Comparison of ENCODE assay signal across 11 mouse cellular contexts in genomic region chr2:152652901-152653620, GRCm38 (mm10). TPM values are rescaled to one million over a fixed set of nuclear protein-coding genes. Genes with fewer than 3 reads are reported as not detected.
A peak's percentile ranks its signal among the peaks of the same experiment; 100 is the strongest.
DNase-seq lines count a peak whose midpoint lies in the region; ATAC-seq and TF ChIP-seq lines count a peak whose summit lies in the region.
"Had no signal": no experiment of that assay in that cellular context is flagged by ENCODE, and none has a peak within 500 bp of the region (broad histone marks: within the 10 kb centered on the region; RNA-seq: fewer than 3 reads in every experiment).

No protein-coding gene starts in this region.

- H3K36me3 ChIP-seq in forebrain, embryonic 13.5 days (ENCODE audit: poor library complexity, severe bottlenecking) = no peaks in the 10 kb centered on the region
- no peaks in the 10 kb centered on the region for H3K36me3 ChIP-seq in forebrain, embryonic 14.5 days (ENCODE audit: control insufficient read depth, insufficient read depth, low read length)
- no peaks in the 10 kb centered on the region for H3K36me3 ChIP-seq in midbrain, postnatal 0 days (ENCODE audit: insufficient read depth, low read length)
- H3K36me3 ChIP-seq: embryonic facial prominence, embryonic 12.5 days had no signal

- WGBS in forebrain, embryonic 13.5 days = 77% methylated on average over 10 of the region's 10 CpGs
- 79% methylated on average over 10 of the region's 10 CpGs for WGBS in forebrain, embryonic 14.5 days
- WGBS in midbrain, postnatal 0 days = 75% methylated on average over 10 of the region's 10 CpGs

- H3K9me3 ChIP-seq in forebrain, embryonic 13.5 days (replicated peaks) = no peaks in the 10 kb centered on the region
- no peaks in the 10 kb centered on the region for H3K9me3 ChIP-seq in forebrain, embryonic 14.5 days (replicated peaks; ENCODE audit: control insufficient read depth, low read length)
- H3K9me3 ChIP-seq in midbrain, postnatal 0 days (ENCODE audit: low read length) = no peaks in the 10 kb centered on the region
- H3K9me3 ChIP-seq: embryonic facial prominence, embryonic 12.5 days had no signal

- H3K4me1 ChIP-seq in forebrain, embryonic 13.5 days = peaks cover 16% of the 10 kb centered on the region; the same call in 1 of the 2 replicates
- no peaks in the 10 kb centered on the region; the same call in 1 of the 2 replicates for H3K4me1 ChIP-seq in forebrain, embryonic 14.5 days (ENCODE audit: control insufficient read depth, insufficient read depth, low read length)
- peaks cover 10% of the 10 kb centered on the region; the same call in 1 of the 2 replicates for H3K4me1 ChIP-seq in midbrain, postnatal 0 days (ENCODE audit: insufficient read depth, low read length)

- TF ChIP-seq CTCF in gastrocnemius, adult 2 months (IDR thresholded peaks at IDR 0.05) = no peak
- no peak for TF ChIP-seq CTCF in midbrain, postnatal 0 days (IDR thresholded peaks at IDR 0.05)

- H3K9ac ChIP-seq in forebrain, embryonic 13.5 days = no peak overlapping the region
- H3K9ac ChIP-seq in forebrain, embryonic 14.5 days (ENCODE audit: low read length) = no peak overlapping the region
- no peak overlapping the region for H3K9ac ChIP-seq in midbrain, postnatal 0 days (replicated peaks; ENCODE audit: low read length, poor library complexity, severe bottlenecking)
- H3K9ac ChIP-seq: embryonic facial prominence, embryonic 12.5 days had no signal

- 0 out of 2 replicates have a peak overlapping the region, but pooled peaks have one; percentile 35 for H3K27ac ChIP-seq in forebrain, embryonic 13.5 days
- H3K27ac ChIP-seq in forebrain, embryonic 14.5 days (ENCODE audit: low read depth, low read length) = no peak overlapping the region
- H3K27ac ChIP-seq in gastrocnemius, adult 2 months = peak overlapping the region; percentile 75
- H3K27ac ChIP-seq in midbrain, postnatal 0 days (ENCODE audit: low read depth, low read length) = peak overlapping the region; percentile 91; the same call in 1 of the 2 replicates
- H3K27ac ChIP-seq: embryonic facial prominence, embryonic 12.5 days had no signal

- intact Hi-C loops in gastrocnemius, adult 2 months (cut with DNase I) = no loop called here

- H3K4me3 ChIP-seq in forebrain, embryonic 13.5 days = no peak overlapping the region
- no peak overlapping the region for H3K4me3 ChIP-seq in forebrain, embryonic 14.5 days (ENCODE audit: low read depth, low read length)
- H3K4me3 ChIP-seq in gastrocnemius, adult 2 months = peak overlapping the region; percentile 30
- H3K4me3 ChIP-seq in midbrain, postnatal 0 days (ENCODE audit: low read depth, low read length) = no peak overlapping the region
- H3K4me3 ChIP-seq: embryonic facial prominence, embryonic 12.5 days; megakaryocyte, embryonic 14.5 days had no signal

- ATAC-seq in forebrain, embryonic 13.5 days = no peak
- ATAC-seq in forebrain, embryonic 14.5 days = no peak
- no peak for ATAC-seq in midbrain, postnatal 0 days (ENCODE audit: low FRiP score)

- no peak overlapping the region for H3K4me2 ChIP-seq in forebrain, embryonic 13.5 days
- no peak overlapping the region for H3K4me2 ChIP-seq in forebrain, embryonic 14.5 days (ENCODE audit: low read length)
- H3K4me2 ChIP-seq in midbrain, postnatal 0 days (ENCODE audit: low read depth, low read length, poor library complexity, severe bottlenecking) = no peak overlapping the region
- H3K4me2 ChIP-seq: embryonic facial prominence, embryonic 12.5 days had no signal

- DNase-seq in forebrain, embryonic 14.5 days (ENCODE audit: low spot score) = no peak
- peak; percentile 73 for DNase-seq in 416B (ENCODE audit: low read depth)
- peak; percentile 80 for DNase-seq in gastrocnemius, adult 2 months
- DNase-seq in kidney, adult 8-10 months = peak; percentile 32 to 39
- no peak for DNase-seq in midbrain, postnatal 0 days (ENCODE audit: low spot score)
- DNase-seq in cerebellum, adult 9-11 months = no peak
- DNase-seq in embryo, embryonic 9.5 days (ENCODE audit: extremely low spot score) = no peak

- H3K27me3 ChIP-seq in forebrain, embryonic 13.5 days = no peaks in the 10 kb centered on the region
- H3K27me3 ChIP-seq in forebrain, embryonic 14.5 days (replicated peaks; ENCODE audit: control insufficient read depth, insufficient read depth, low read length) = no peaks in the 10 kb centered on the region
- H3K27me3 ChIP-seq in midbrain, postnatal 0 days (ENCODE audit: insufficient read depth, low read length) = no peaks in the 10 kb centered on the region
- H3K27me3 ChIP-seq: CH12.LX; embryonic facial prominence, embryonic 12.5 days had no signal

RNA-seq across cellular contexts. Expression of gene H13, which starts 16.2 kb away (rescaled TPM):
- 131 and 142 TPM in 2 replicates for polyA plus RNA-seq in forebrain, embryonic 13.5 days (2015; fragmentation: Nextera tagmentation; extraction: Ambion mirVana)
- 136 and 161 TPM in 2 replicates for polyA plus RNA-seq in forebrain, embryonic 14.5 days (2014; fragmentation: Nextera tagmentation; extraction: Ambion mirVana)
- total RNA-seq in gastrocnemius, adult 2 months (2021) = 10 to 100 TPM; 32.6 to 37.3 TPM
- total RNA-seq in midbrain, postnatal 0 days (2014; rRNA removed) = 166 and 173 TPM in 2 replicates
- polyA plus RNA-seq in midbrain, postnatal 0 days (2015; fragmentation: Nextera tagmentation; extraction: Ambion mirVana) = 175 and 182 TPM in 2 replicates

RNA-seq across cellular contexts. Expression of gene Rem1, which starts 26.3 kb away (rescaled TPM):
- 0.19 and 0.20 TPM in 2 replicates for polyA plus RNA-seq in forebrain, embryonic 13.5 days (2015; fragmentation: Nextera tagmentation; extraction: Ambion mirVana)
- polyA plus RNA-seq in forebrain, embryonic 14.5 days (2014; fragmentation: Nextera tagmentation; extraction: Ambion mirVana) = 0.34 and 0.53 TPM in 2 replicates
- 1 to 10 TPM; 2.4 to 3.0 TPM for total RNA-seq in gastrocnemius, adult 2 months (2021)
- 0.16 and 0.33 TPM in 2 replicates for total RNA-seq in midbrain, postnatal 0 days (2014; rRNA removed)
- polyA plus RNA-seq in midbrain, postnatal 0 days (2015; fragmentation: Nextera tagmentation; extraction: Ambion mirVana) = 0.49 and 0.94 TPM in 2 replicates

RNA-seq across cellular contexts. Expression of gene Defb25, which starts 30.2 kb away (rescaled TPM):
- polyA plus RNA-seq in forebrain, embryonic 13.5 days (2015; fragmentation: Nextera tagmentation; extraction: Ambion mirVana) = not detected in 2 replicates
- polyA plus RNA-seq in forebrain, embryonic 14.5 days (2014; fragmentation: Nextera tagmentation; extraction: Ambion mirVana) = not detected in 2 replicates
- not detected for total RNA-seq in gastrocnemius, adult 2 months (2021)
- not detected in 2 replicates for total RNA-seq in midbrain, postnatal 0 days (2014; rRNA removed)
- 0.79 and 1.2 TPM in 2 replicates for polyA plus RNA-seq in midbrain, postnatal 0 days (2015; fragmentation: Nextera tagmentation; extraction: Ambion mirVana)
- total RNA-seq: CH12.LX had no signal
- polyA plus RNA-seq: embryonic facial prominence, embryonic 12.5 days had no signal

RNA-seq across cellular contexts. Expression of gene Mcts2, which starts 33.8 kb away (rescaled TPM):
- polyA plus RNA-seq in forebrain, embryonic 13.5 days (2015; fragmentation: Nextera tagmentation; extraction: Ambion mirVana) = 40.0 and 42.2 TPM in 2 replicates
- 35.8 and 42.6 TPM in 2 replicates for polyA plus RNA-seq in forebrain, embryonic 14.5 days (2014; fragmentation: Nextera tagmentation; extraction: Ambion mirVana)
- total RNA-seq in gastrocnemius, adult 2 months (2021) = 10 to 100 TPM; 11.1 to 12.8 TPM
- 14.5 and 21.8 TPM in 2 replicates for total RNA-seq in midbrain, postnatal 0 days (2014; rRNA removed)
- polyA plus RNA-seq in midbrain, postnatal 0 days (2015; fragmentation: Nextera tagmentation; extraction: Ambion mirVana) = 28.0 and 28.1 TPM in 2 replicates

RNA-seq across cellular contexts. Expression of gene Defb36, which starts 48.9 kb away (rescaled TPM):
- not detected in 2 replicates for polyA plus RNA-seq in forebrain, embryonic 13.5 days (2015; fragmentation: Nextera tagmentation; extraction: Ambion mirVana)
- polyA plus RNA-seq in forebrain, embryonic 14.5 days (2014; fragmentation: Nextera tagmentation; extraction: Ambion mirVana) = not detected in 2 replicates
- not detected for total RNA-seq in gastrocnemius, adult 2 months (2021)
- total RNA-seq in midbrain, postnatal 0 days (2014; rRNA removed) = not detected in 2 replicates
- polyA plus RNA-seq in midbrain, postnatal 0 days (2015; fragmentation: Nextera tagmentation; extraction: Ambion mirVana) = not detected in 2 replicates
- total RNA-seq: CH12.LX had no signal
- polyA plus RNA-seq: embryonic facial prominence, embryonic 12.5 days had no signal

Comparison
In these comparisons a context has a peak if more than half of its experiments do, and no peak if none do; other contexts are left out.
1. DNase-seq: peak in 416B (single experiment), gastrocnemius, adult 2 months (single experiment) and kidney, adult 8-10 months (2 of 2); none in forebrain, embryonic 14.5 days (single experiment), midbrain, postnatal 0 days (single experiment), cerebellum, adult 9-11 months (single experiment) and embryo, embryonic 9.5 days (single experiment).